Mouse (Mus musculus) retina, embryonic 14.5 days (tissue): Measurements from ENCODE around the gene Hjurp.

Source experiments
- DNase-seq: peaks from one replicate; pipeline ENCODE4 v3.0.0-alpha.2; 2015; ENCODE audit warnings: low spot score

The Hjurp gene

DNA sequence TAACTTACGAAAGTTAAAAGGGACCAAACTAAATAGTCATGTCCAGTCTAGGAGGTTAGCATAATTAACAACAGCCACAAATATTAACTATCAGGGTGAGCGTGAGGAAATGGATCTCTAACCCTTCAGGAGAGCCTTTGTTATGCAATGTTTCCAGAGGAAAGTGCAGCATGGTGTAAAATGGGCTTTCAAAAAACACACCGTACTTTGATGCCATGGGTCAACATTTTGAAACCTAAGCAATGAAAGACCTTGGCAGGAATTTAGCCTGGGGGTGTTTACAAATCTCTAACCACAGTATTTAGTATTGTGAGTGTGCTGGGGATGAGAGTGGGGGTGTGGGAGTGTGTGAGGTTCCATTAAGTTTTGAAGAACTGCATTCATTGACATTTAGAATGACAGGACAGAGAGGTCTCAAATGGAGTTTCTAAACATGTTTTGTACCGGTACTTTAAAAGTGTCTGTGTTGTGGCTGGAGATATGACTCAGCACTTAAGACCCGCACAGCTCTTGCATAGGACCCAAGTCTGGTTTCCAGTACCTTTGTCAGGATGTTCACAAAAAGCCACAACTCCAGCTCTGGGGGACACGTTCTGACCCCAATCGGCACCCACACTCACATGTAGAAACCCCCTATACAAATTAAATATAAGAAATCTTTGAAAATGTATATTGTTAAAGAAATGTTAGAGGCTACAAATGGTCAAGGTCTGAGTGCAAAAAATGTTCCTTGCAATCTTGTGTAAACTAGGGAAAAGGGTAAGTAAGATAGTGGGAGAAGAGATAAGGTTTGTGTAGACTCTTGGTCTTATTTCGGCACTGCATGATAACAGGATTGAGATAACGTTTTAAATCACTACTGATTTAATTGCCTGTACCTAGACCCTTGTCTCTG is 1.9 kb upstream of the Hjurp start:
- no peak for DNase-seq

DNA sequence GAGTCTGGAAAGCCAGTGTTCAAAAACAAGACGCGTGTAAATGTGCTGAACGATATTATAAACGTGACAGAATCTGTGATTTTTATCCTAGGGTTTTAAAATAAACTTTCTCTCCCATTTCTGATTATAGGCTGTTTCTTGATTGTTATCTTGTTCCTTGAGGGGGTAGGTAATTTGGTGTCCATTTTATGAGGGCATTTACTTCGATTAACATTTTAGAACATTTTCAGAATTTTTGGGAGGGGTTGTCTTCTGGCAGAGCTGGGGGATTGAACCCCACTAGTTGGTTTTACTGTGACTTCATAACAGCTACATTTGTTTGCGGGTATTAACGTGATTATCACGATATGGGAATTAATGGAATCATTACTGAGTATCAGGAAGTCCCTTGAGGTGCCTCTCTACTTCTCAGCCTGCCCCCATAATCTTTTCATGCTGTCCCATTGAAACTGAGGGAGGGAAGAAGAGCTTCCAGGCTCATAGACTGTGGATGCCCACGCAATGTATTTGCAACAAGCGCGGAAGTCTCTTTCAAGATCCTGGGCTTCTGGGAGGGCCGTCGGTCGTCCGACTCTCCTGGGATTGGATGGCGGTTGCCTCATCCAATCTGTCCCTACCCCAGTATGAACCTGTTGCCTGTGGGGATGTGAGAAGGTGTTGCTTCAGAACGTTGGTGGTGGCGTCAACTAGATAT is 532 bp upstream of the Hjurp start:
- DNase-seq: no peak

DNA sequence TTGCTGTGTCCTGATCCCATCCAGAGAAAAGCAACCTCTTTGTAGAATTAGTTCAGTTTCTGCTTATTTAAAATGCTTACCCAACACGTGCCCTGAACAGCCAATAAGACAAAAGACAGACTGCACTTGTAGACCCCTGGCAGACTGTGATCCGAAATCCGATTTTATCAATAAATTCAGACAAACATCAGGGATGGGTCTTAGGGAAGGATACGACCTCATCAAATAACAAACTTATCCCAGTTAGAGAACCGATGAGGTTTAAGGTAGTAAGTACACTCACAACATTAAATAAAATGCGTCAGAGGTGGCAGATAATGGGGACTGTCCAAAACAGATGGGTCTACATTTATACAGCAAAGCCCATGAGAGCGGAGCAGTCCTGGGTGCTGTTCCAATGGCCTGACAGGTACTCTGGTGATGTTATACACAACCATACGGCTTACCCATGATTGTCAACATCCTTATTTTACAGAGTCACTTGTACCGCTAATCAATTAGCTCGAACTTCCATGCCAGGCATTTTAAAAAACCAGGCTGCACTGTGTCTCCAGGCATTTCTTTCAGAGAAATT is 822 bp downstream of the Hjurp start:
- DNase-seq: no peak

DNA sequence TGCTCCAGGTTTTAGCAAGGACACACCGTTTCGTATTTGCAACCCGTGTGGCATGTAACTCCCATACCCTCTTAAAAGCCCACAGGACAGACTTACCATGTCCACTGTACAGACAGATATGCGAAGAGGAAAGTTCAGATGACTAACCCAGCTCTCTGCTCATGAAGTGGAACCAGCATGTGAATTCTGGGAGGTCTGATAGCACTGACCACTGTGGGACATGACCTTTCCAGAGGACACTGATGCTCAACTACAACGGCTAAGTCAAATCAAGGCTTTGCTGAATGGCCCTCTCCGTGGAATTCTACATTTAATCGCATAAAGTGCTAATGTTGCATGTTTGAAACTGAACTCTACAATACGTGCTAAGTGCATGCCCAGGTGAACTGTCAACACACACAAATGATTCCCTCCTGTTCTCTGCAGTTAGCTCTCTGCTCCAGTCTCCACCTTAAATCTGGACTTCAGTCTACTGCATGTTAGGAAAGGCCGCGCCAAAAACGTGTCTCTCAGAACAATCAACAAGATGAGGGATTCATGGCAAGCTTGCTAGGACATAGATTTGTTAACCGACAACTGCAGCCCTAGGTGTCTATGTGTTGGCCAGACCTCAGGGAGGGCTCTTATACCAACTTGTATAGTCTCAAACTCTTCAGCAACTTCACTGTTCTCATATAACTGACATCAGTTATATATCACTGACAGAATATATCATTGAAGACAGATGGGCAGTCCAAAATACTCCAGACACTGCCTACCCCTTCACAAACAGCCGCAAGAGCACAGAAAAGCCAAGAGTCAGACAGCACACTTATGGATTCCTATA is 1.5 kb downstream of the Hjurp start:
- DNase-seq: peak; percentile 29

DNA sequence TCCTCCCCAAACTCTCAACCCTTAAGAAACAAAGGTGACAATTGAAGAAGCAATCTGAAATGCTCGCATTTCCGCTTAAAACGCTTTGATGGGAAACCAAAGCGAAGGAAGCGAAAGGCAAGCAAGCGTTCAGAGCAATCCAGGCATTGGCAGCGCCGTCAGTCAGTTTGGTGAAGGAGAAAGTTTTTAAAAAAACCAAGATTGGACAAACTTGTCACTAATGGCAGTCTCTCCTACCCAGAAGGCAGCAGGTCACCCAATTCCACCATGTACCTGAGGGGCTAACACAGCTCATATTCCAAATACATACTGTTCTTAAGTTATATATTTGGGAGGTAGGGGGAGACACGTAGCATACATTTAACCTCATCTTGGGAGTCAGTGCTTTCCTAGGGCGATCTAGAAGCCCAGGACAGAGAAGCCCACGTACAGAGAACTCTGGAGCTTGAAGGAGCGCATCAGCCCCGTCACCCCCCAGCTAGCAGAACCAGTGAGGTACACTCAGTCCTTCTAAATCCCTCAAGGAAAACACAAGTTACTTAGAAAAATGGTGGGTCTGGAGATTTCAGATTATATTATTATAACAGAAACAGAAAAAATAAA is 2.3 kb downstream of the Hjurp start:
- DNase-seq: no peak

DNA sequence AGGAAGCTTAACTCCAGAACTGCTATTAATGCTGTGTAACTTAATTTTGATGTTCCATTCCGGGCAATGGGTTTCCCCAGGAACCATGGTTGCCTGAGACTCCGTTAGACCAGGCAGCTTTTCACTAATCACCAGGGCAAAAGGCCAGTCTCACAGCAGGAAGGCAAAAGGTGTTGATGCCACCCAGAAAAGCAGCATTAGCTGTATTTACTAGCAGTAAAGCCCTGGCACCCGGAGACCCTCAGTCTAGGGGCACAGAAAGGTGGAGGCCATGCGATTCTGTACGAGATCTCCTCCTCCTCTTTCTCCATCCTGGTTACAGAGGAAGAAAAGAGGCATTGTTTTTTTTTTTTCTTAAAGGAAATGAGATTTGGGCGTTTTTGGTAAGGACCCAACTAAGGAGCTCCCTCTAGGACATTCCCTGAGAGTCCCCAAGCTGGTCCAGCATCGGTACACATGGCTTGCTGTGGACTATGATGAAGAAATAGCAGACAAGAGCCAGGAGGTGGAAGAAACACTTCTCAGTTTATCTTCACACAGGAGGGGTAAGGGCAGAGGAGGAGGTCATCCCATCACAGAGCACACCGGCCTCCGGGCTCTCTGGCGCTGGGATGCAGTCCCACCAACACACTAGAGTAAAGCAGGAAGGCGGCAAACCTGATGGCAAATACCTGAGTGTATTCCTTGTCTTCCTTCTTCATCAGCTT is 2.9 kb downstream of the Hjurp start:
- DNase-seq: no peak

DNA sequence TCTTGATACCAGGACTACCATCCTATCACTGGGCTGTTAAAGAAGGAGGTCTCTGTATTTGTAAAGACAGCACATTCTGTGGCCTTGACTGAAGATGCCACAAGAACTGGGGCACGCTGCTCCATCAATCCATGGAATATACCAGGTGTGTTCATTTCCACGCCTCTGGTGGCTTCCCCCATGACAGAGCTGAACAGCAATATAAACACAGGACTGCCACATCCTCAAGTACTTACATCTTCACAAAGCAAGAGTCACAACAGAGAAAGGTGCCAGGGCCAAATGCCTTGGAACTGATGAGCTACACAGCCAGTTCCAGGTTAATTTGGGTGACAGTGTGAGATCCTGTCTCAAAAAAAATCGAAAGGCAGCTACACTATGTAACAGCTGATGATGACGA is 3.6 kb downstream of the Hjurp start:
- DNase-seq: no peak

DNA sequence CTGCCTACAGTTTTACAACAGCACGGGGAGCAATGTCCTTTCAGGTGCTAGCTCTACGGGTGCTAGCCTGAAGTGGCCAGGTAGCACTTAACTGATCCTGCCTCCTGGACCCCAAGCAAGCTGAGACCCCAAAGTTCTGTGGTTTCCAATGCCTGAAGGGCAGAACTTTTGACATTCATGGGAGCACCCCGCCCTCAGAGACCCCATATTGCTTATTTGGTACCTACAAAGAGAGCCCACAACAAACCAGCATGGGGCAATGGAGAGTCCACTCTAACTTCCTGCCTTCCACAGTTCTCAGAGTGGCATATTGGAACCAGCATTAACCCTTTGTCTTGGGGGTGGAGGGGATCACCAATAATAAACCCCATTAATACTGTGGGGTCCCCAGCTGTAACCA is 4.1 kb downstream of the Hjurp start:
- no peak for DNase-seq

DNA sequence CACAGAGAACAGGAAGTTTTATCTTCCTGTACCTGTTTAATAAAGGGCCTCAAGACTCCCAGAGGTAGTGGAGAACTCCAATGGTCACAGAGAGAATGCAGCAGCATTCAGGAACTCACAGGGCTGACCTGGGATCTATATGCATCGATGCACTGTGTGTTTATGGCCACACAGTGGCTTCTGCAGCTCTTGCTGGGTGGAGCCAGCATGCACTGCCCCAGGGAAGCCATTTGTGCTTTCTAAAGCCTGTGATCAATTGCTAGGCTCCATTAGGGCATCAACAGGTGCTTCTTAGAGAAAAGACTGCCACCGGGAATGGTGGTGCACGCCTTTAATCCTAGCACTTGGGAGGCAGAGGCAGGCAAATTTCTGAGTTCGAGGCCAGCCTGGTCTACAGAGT is 4.6 kb downstream of the Hjurp start:
- no peak for DNase-seq

DNA sequence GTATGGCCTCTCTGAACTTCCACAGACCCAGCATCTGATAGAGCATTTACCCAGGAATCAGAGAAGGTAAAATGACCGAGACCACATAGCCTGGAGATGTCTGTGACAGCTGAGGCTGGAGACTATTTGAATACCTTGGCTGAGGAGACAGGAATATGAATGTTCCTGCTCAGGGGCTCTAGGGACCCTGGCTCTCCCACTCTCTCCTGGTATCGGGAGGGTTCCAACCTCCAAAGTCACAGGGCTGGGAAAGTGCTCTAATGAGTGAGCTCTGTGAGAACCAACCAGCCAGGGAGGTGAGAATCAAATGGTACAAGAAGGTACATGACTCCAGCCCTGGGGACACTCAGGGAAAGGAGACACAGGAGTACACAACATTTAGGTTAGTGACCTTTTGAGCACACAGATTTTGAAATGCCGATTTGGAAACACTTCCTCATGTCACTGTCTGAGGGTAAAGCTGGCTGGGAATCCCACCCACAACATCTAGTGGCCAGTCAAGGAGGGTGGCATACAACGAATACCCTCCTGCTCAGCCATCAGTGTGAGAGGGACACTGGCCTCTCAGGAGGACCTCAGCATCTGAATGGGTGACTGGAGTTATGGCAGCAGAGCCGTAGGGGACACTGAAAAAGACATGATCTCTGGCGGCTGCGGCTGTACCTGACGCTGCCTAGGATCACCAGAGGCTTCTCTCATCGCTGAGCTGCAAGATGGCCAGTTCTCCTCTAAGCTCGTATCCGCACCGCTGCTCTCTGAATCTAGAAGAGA is 7.7 kb downstream of the Hjurp start:
- no peak for DNase-seq

DNA sequence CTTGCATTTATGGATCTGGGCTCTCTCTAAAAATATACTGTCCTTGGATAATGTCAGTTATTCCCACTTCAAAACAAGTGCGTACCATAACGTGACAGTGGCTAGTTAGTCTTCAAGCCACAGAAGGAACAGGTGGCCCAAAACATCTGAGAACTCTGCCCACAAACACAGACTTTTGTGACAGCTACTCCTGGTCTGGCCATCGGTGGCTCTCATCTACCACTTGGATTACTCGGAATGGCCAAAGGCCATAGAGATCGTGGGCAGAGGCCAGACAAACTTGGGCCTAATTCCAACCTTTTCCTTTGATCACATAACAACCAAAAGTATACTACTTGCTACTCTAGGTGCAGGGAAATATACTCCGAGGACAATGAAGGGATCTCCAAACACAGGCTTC is 9.4 kb downstream of the Hjurp start:
- DNase-seq: no peak

DNA sequence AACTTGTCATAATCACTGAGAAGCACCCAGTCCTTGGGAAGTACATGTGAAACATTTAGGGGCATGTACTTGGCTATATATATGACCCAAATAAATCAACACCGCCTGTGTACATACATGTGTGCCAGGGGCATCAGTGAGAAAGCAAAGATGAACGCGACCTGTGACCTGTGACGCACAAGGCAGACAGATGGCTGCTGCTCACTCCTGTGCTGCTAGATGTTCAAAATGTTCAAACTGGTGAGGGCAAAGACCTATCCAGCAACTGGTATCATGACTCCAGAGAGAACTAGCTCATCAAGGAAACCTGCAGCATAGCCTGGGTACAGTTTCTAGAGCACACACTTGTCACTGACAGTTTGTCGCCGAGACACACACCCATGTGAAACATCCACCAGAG is 9.9 kb downstream of the Hjurp start:
- DNase-seq: no peak

DNA sequence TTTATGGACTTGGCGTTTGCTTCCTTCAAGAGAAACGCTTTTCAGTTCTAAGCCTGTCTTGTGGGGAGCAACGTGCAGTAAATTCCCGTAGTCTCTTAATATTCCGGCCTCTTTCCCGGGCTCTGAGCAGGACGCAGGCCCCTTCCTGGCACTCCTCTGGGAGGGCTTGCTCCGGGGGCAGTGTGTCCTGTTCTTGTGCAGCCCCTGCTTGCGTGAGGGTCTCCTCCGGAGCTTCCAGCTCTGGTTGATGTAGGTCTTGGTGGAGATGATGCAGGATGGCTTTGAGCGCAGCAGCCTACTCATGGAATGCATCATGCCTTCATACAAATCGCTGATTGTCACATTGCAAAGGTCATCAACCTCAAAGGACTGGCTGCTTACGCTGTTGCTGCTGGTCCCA is 11.3 kb downstream of the Hjurp start:
- no peak for DNase-seq

DNA sequence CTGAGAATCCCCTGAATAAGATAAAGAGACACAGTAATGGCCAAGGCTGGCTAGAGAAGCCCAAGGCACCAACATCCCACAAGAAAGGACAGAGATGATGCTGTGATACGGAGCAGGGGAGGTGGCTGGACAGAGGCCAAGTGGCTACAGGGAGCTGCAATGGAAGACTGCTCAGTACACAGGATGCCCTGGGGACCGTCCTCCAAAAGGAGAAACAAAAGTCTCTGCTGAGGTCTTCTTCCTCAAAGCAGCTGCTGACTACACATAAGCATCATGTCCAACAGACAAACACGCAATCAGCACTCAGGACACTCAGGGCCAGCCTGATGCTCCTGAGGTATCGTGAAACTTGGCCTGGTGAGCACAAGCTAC is 12.6 kb downstream of the Hjurp start:
- DNase-seq: no peak

DNA sequence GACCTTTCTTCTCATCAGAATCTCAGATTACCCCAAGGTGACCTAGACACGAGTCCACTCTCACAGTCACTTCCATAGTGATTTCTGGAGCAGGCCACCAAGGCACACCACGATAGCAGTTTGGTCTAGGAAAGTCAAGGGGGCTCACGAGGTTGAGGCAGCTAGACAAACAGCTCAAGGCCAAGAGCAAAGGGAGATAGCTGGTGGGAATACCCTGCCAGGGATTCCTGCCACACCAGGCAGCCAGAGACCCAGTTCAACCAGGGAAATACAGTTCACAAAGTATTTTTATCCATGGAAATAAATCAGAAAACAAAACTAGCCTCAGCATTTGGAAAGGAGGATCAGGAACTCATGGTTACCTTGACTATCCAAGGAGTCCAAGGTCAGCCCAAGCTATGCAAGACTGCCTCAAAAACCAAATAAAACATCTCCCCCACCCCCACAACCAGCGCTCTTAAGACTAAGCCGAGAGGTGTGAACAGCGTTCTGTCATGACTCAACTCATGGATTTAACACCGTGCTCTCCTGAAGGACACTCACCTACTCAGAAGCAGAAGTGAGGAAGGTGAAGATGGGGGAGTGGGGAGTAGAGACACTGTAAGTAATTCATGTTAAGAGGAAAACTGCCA is 13.1 kb downstream of the Hjurp start:
- no peak for DNase-seq

DNA sequence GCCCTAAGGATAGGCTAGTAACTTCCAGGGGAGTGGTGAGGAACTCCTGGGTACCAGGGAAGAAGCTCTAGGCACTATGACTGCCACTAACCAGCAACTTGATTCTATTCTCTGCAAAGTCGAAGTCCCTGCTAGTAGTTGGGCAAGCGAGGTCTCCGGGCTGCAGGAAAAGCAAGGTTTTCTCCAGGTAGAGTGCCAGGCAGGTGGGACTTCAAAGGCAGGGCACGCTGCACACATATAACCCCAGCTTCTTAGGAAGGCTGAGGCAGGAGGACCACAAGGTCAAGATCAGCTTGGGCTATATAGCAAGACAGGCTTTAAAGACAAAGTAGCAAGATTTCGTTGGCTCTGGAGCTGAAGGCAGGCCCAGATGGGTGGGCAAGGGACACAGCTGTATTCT is 13.7 kb downstream of the Hjurp start:
- no peak for DNase-seq

DNA sequence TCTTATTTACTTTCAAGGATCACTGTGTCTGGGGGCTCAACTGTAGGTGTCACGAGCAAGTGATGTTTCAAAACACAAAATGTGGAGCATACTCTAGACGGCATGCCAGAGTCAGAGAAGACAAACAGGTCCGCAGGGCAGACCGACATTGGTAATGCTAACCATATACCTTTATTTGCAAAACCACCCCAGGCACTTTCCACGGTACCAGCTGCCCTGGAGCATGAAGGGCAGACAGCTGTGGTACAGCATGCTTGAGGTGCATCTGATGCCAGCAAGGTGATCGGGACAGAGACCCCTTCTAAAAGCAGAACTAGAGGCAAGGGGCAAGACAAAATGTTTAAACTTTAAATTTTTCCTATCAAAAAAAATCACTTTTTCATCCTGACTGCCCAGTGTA is 14.5 kb downstream of the Hjurp start:
- no peak for DNase-seq

DNA sequence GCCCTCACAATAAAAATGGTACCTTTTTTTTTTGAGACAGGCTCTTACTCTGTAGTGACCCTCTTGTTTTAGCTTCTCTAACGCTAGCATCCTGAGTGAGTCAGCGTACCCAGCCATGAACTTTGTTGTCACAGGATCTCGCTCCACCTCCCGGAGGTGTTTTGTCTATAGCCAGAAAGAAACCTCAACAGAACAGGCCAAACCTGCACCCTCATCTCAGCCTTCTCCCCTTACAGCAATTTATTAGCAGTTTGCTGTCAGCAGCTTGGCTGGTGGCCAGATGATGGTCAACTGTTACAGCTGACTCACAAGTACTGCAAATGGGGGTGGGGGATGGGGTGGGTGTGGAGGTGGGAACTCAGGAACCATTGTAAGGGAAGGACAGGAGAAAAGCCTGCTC is 15.2 kb downstream of the Hjurp start:
- no peak for DNase-seq

DNA sequence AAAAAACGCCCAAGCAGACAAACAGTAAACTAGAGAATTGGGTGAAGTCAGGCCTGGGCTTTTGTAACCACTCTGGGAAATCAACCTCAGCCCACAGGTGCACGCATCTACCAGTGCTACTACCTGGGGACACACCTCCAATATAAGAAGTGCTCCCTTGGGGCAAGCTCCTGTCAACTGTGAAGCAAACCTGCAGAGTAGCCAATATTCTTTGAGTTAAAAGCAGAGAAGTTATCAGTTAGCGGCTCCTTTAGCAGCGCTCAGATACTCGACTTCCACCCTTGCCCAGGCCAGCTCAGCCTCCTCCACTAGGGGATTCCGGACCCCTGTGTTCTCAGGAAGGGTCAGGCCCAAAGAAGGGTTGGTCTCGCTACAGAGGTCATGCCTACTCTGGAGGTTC is 15.7 kb downstream of the Hjurp start:
- no peak for DNase-seq
